Comparison of ENCODE assay signal across 19 mouse cellular contexts in genomic region chr7:39898268-39898667, GRCm38 (mm10).
A peak's percentile ranks its signal among the peaks of the same experiment; 100 is the strongest.
DNase-seq lines count a peak whose midpoint lies in the region; ATAC-seq and TF ChIP-seq lines count a peak whose summit lies in the region.
"Had no signal": no experiment of that assay in that cellular context is flagged by ENCODE, and none has a peak within 500 bp of the region (broad histone marks: within the 10 kb centered on the region; RNA-seq: fewer than 3 reads in every experiment).

No protein-coding gene starts in this region.

- H3K4me2 ChIP-seq in liver, postnatal 0 days (ENCODE audit: low read depth, low read length): no peak overlapping the region
- no peak overlapping the region for H3K4me2 ChIP-seq in liver, embryonic 12.5 days
- H3K4me2 ChIP-seq: hindbrain, embryonic 14.5 days; intestine, embryonic 15.5 days; liver, embryonic 13.5 days; stomach, embryonic 15.5 days had no signal

- H3K27me3 ChIP-seq in heart, adult 2 months (ENCODE audit: control insufficient read depth, insufficient read depth, low read length): no peaks in the 10 kb centered on the region
- H3K27me3 ChIP-seq in liver, postnatal 0 days (ENCODE audit: insufficient read depth, low read length): no peaks in the 10 kb centered on the region
- no peaks in the 10 kb centered on the region for H3K27me3 ChIP-seq in liver, embryonic 12.5 days (replicated peaks)
- H3K27me3 ChIP-seq: intestine, embryonic 15.5 days; liver, embryonic 13.5 days; stomach, embryonic 15.5 days had no signal

- TF ChIP-seq EP300 in heart, adult 2 months (IDR thresholded peaks at IDR 0.05; ENCODE audit: insufficient read depth, low read depth, low read length): no peak
- no peak for TF ChIP-seq EP300 in liver, postnatal 0 days (IDR thresholded peaks at IDR 0.05; ENCODE audit: low read depth)

- no peaks in the 10 kb centered on the region for H3K9me3 ChIP-seq in liver, postnatal 0 days (ENCODE audit: low read length)
- 0 out of 2 replicates have a peak, but pooled peaks cover 3% of the 10 kb centered on the region for H3K9me3 ChIP-seq in liver, embryonic 12.5 days (replicated peaks)
- H3K9me3 ChIP-seq: intestine, embryonic 15.5 days; liver, embryonic 13.5 days; stomach, embryonic 15.5 days had no signal

- H3K27ac ChIP-seq in heart, adult 2 months: no peak overlapping the region
- no peak overlapping the region for H3K27ac ChIP-seq in liver, postnatal 0 days (ENCODE audit: low read depth)
- H3K27ac ChIP-seq in liver, embryonic 12.5 days: no peak overlapping the region
- H3K27ac ChIP-seq: hindbrain, embryonic 14.5 days; intestine, embryonic 15.5 days; liver, embryonic 13.5 days; stomach, embryonic 15.5 days had no signal

- 93% methylated on average over 1 of the region's 1 CpGs for WGBS in heart, adult 2 months
- 79% methylated on average over 1 of the region's 1 CpGs for WGBS in liver, postnatal 0 days (ENCODE audit: insufficient replicate concordance)
- WGBS in liver, embryonic 12.5 days (ENCODE audit: insufficient replicate concordance): 73% methylated on average over 1 of the region's 1 CpGs

- H3K36me3 ChIP-seq in heart, adult 2 months (ENCODE audit: control insufficient read depth, insufficient read depth, low read length): no peaks in the 10 kb centered on the region
- no peaks in the 10 kb centered on the region for H3K36me3 ChIP-seq in liver, postnatal 0 days (replicated peaks; ENCODE audit: insufficient read depth, low read length)
- no peaks in the 10 kb centered on the region for H3K36me3 ChIP-seq in liver, embryonic 12.5 days
- H3K36me3 ChIP-seq: intestine, embryonic 15.5 days; liver, embryonic 13.5 days; stomach, embryonic 15.5 days had no signal

- no peak for TF ChIP-seq POLR2A in heart, adult 2 months (IDR thresholded peaks at IDR 0.05; ENCODE audit: insufficient read depth, low read depth, low read length)

- peak; percentile 41 for TF ChIP-seq CTCF in heart, adult 2 months (IDR thresholded peaks at IDR 0.05)
- peak; percentile 17; the same call in 1 of the 2 replicates for TF ChIP-seq CTCF in liver, postnatal 0 days (IDR thresholded peaks at IDR 0.05; ENCODE audit: low read depth)

- no peak for DNase-seq in heart, adult 2 months
- DNase-seq in heart, adult 9 months (ENCODE audit: low spot score in 2 of 2): no peak
- no peak for DNase-seq in liver, postnatal 0 days
- DNase-seq in ES-CJ7 (ENCODE audit: low read depth, low spot score) (peak; percentile 23), adipocyte (ENCODE audit: low spot score) (peak; percentile 2)
- no peak for DNase-seq in urinary bladder, postnatal 14 days (ENCODE audit: low spot score)
- DNase-seq: cerebellum, adult 11-12 months; gastrocnemius, postnatal 10 days; liver, embryonic 13.5 days; thymus, postnatal 14 days had no signal

- H3K79me2 ChIP-seq in heart, adult 2 months (replicated peaks; ENCODE audit: control insufficient read depth, insufficient read depth, low read length): no peaks in the 10 kb centered on the region

- H3K4me1 ChIP-seq in heart, adult 2 months (ENCODE audit: control insufficient read depth, insufficient read depth, low read length): no peaks in the 10 kb centered on the region
- H3K4me1 ChIP-seq in liver, postnatal 0 days (ENCODE audit: insufficient read depth): no peaks in the 10 kb centered on the region
- H3K4me1 ChIP-seq in liver, embryonic 12.5 days: no peaks in the 10 kb centered on the region
- H3K4me1 ChIP-seq: intestine, embryonic 15.5 days; liver, embryonic 13.5 days; stomach, embryonic 15.5 days had no signal

- no peak for ATAC-seq in liver, postnatal 0 days
- no peak for ATAC-seq in liver, embryonic 12.5 days
- no peak for ATAC-seq in frontal cortex, adult (ENCODE audit: low TSS enrichment)
- ATAC-seq: CD4-positive, CD25-positive, alpha-beta regulatory T cell, adult 4 months; forebrain, embryonic 14.5 days; intestine, embryonic 15.5 days; midbrain, embryonic 16.5 days had no signal

- intact Hi-C loops in heart, adult 2 months (cut with DNase I): no loop called here

- H3K9ac ChIP-seq in heart, adult 2 months (ENCODE audit: low read depth, low read length): no peak overlapping the region
- no peak overlapping the region for H3K9ac ChIP-seq in liver, postnatal 0 days (replicated peaks)
- no peak overlapping the region for H3K9ac ChIP-seq in liver, embryonic 12.5 days
- H3K9ac ChIP-seq: hindbrain, embryonic 14.5 days; intestine, embryonic 15.5 days; liver, embryonic 13.5 days; stomach, embryonic 15.5 days had no signal

- no peak overlapping the region for H3K4me3 ChIP-seq in heart, adult 2 months
- H3K4me3 ChIP-seq in liver, postnatal 0 days (ENCODE audit: low read depth, low read length): no peak overlapping the region
- H3K4me3 ChIP-seq in liver, embryonic 12.5 days: no peak overlapping the region
- H3K4me3 ChIP-seq: erythroblast, embryonic 14.5 days; intestine, embryonic 15.5 days; liver, embryonic 13.5 days; stomach, embryonic 15.5 days had no signal

Comparison
In these comparisons a context has a peak if more than half of its experiments do, and no peak if none do; other contexts are left out.
1. DNase-seq: peak in ES-CJ7 (single experiment) and adipocyte (single experiment); none in heart, adult 2 months (0 of 2), heart, adult 9 months (0 of 2), liver, postnatal 0 days (single experiment) and urinary bladder, postnatal 14 days (single experiment).